ENCODE assay signal across 35 mouse cellular contexts in genomic region chr5:98055275-98055674, GRCm38 (mm10).
"Had no signal": no experiment of that assay in that cellular context is flagged by ENCODE, and none has a peak within 500 bp of the region (broad histone marks: within the 10 kb centered on the region; RNA-seq: fewer than 3 reads in every experiment).

No protein-coding gene starts in this region.

- H3K4me2 ChIP-seq: heart, embryonic 11.5 days; heart, embryonic 12.5 days; heart, embryonic 13.5 days; heart, embryonic 15.5 days; hindbrain, embryonic 12.5 days; hindbrain, embryonic 13.5 days; hindbrain, embryonic 14.5 days; hindbrain, embryonic 15.5 days; intestine, embryonic 15.5 days; kidney, embryonic 15.5 days had no signal

- H3K9me3 ChIP-seq: heart, embryonic 10.5 days; heart, embryonic 12.5 days; heart, embryonic 13.5 days; heart, embryonic 15.5 days; hindbrain, embryonic 10.5 days; hindbrain, embryonic 12.5 days; hindbrain, embryonic 13.5 days; hindbrain, embryonic 15.5 days; intestine, embryonic 15.5 days; kidney, embryonic 15.5 days had no signal

- H3K4me3 ChIP-seq: heart, embryonic 10.5 days; heart, embryonic 12.5 days; heart, embryonic 13.5 days; heart, embryonic 15.5 days; hindbrain, embryonic 10.5 days; hindbrain, embryonic 12.5 days; hindbrain, embryonic 13.5 days; hindbrain, embryonic 15.5 days; intestine, embryonic 15.5 days; kidney, embryonic 15.5 days; layer of hippocampus, adult 2 months had no signal

- DNase-seq: heart, postnatal 10 days; heart, postnatal 14 days; heart, postnatal 36 days; heart, postnatal 4 days; kidney, adult 11 months; kidney, adult 18-20 months; kidney, adult 2 months; kidney, adult 8-10 months; kidney, adult 9 months; kidney, postnatal 10 days; kidney, postnatal 14 days; kidney, postnatal 25 days; kidney, postnatal 36 days; kidney, postnatal 4 days; layer of hippocampus, adult 9-11 months; layer of hippocampus, postnatal 36 days had no signal

- H3K4me1 ChIP-seq: heart, embryonic 10.5 days; heart, embryonic 15.5 days; hindbrain, embryonic 10.5 days; hindbrain, embryonic 12.5 days; hindbrain, embryonic 13.5 days; hindbrain, embryonic 15.5 days; intestine, embryonic 15.5 days; kidney, embryonic 15.5 days had no signal

- ATAC-seq: hindbrain, embryonic 16.5 days; hindbrain, postnatal 0 days; inflammation-experienced regulatory T-cells, adult 6 months; intestine, embryonic 15.5 days; intestine, embryonic 16.5 days; intestine, postnatal 0 days had no signal

- H3K36me3 ChIP-seq: heart, embryonic 10.5 days; heart, embryonic 12.5 days; heart, embryonic 13.5 days; heart, embryonic 15.5 days; hindbrain, embryonic 10.5 days; hindbrain, embryonic 12.5 days; hindbrain, embryonic 13.5 days; hindbrain, embryonic 15.5 days; intestine, embryonic 15.5 days; kidney, embryonic 15.5 days had no signal

- H3K9ac ChIP-seq: heart, embryonic 12.5 days; heart, embryonic 13.5 days; heart, embryonic 15.5 days; hindbrain, embryonic 12.5 days; hindbrain, embryonic 13.5 days; hindbrain, embryonic 14.5 days; hindbrain, embryonic 15.5 days; intestine, embryonic 15.5 days; kidney, embryonic 15.5 days had no signal

- H3K27me3 ChIP-seq: heart, embryonic 12.5 days; heart, embryonic 13.5 days; heart, embryonic 15.5 days; hindbrain, embryonic 12.5 days; hindbrain, embryonic 13.5 days; hindbrain, embryonic 15.5 days; intestine, embryonic 15.5 days; kidney, embryonic 15.5 days had no signal

- H3K27ac ChIP-seq: heart, embryonic 10.5 days; heart, embryonic 13.5 days; heart, embryonic 15.5 days; hindbrain, embryonic 10.5 days; hindbrain, embryonic 12.5 days; hindbrain, embryonic 13.5 days; hindbrain, embryonic 14.5 days; hindbrain, embryonic 15.5 days; hindbrain, postnatal 0 days; intestine, embryonic 15.5 days; kidney, embryonic 15.5 days; kidney, postnatal 0 days; layer of hippocampus, adult 2 months had no signal
